Mouse (Mus musculus) NIH3T3 (cell line): ENCODE measurements at regions not wholly inside any gene's neighbourhood (a gene's known extent, or its start where the extent isn't known, plus 50 kb on each side); places are given as distances from the start of the nearest gene placed in this dataset.
A peak's percentile ranks its signal among the peaks of the same experiment; 100 is the strongest.

ENCODE experiments used
- DNase-seq: peaks from one replicate; pipeline ENCODE4 v3.0.0-alpha.2; 2012; ENCODE audit warnings: low read depth

- DNase-seq: no peak
Measured at GRCm38 (mm10) chr16:24255037-24255436, 138.3 kb upstream of the Lpp start.

GRCm38 (mm10) chr16:24254590-24254989 lies 138.7 kb upstream of the Lpp start:
- DNase-seq: no peak

GRCm38 (mm10) chr16:24254143-24254542 lies 139.2 kb upstream of the Lpp start:
- no peak for DNase-seq

GRCm38 (mm10) chr16:24247291-24247690 lies 146.0 kb upstream of the Lpp start:
- peak; percentile 53 for DNase-seq

GRCm38 (mm10) chr16:24238075-24238555 lies 155.2 kb upstream of the Lpp start:
- peak; percentile 70 for DNase-seq

- no peak for DNase-seq
Measured at GRCm38 (mm10) chr16:24237425-24237824, 155.9 kb upstream of the Lpp start.

- no peak for DNase-seq
Measured at GRCm38 (mm10) chr16:24237013-24237412, 156.3 kb upstream of the Lpp start.

- peak; percentile 14 for DNase-seq
Measured at GRCm38 (mm10) chr16:24236511-24236910, 156.8 kb upstream of the Lpp start.

GRCm38 (mm10) chr16:24234795-24235194 lies 158.5 kb upstream of the Lpp start:
- no peak for DNase-seq

GRCm38 (mm10) chr16:24232001-24232530 lies 161.2 kb upstream of the Lpp start:
- DNase-seq: no peak

- no peak for DNase-seq
Measured at GRCm38 (mm10) chr16:24231506-24231905, 161.8 kb upstream of the Lpp start.

GRCm38 (mm10) chr16:24229002-24229607 lies 164.2 kb upstream of the Lpp start:
- DNase-seq: no peak

- no peak for DNase-seq
Measured at GRCm38 (mm10) chr16:24225897-24226296, 167.4 kb upstream of the Lpp start.

GRCm38 (mm10) chr16:24225090-24225489 lies 168.2 kb upstream of the Lpp start:
- DNase-seq: no peak

GRCm38 (mm10) chr16:24223901-24224300 lies 169.4 kb upstream of the Lpp start:
- no peak for DNase-seq

GRCm38 (mm10) chr16:24223527-24223880 lies 169.8 kb upstream of the Lpp start:
- DNase-seq: no peak

- no peak for DNase-seq
Measured at GRCm38 (mm10) chr16:24222759-24223526, 170.4 kb upstream of the Lpp start.

GRCm38 (mm10) chr16:24221992-24222391 lies 171.3 kb upstream of the Lpp start:
- DNase-seq: no peak

- no peak for DNase-seq
Measured at GRCm38 (mm10) chr16:24220613-24221012, 172.7 kb upstream of the Lpp start.

- DNase-seq: no peak
Measured at GRCm38 (mm10) chr16:24219691-24220090, 173.6 kb upstream of the Lpp start.

GRCm38 (mm10) chr16:24218850-24219185 lies 174.5 kb upstream of the Lpp start:
- no peak for DNase-seq

GRCm38 (mm10) chr16:24218162-24218849 lies 175.0 kb upstream of the Lpp start:
- no peak for DNase-seq

- no peak for DNase-seq
Measured at GRCm38 (mm10) chr16:24216828-24217227, 176.5 kb upstream of the Lpp start.
